Mouse (Mus musculus) gastrocnemius, postnatal 10 days (tissue): ENCODE measurements at regions not wholly inside any gene's neighbourhood (a gene's known extent, or its start where the extent isn't known, plus 50 kb on each side); places are given as distances from the start of the nearest gene placed in this dataset.
A peak's percentile ranks its signal among the peaks of the same experiment; 100 is the strongest.

Source experiments
- DNase-seq: peaks from one replicate; pipeline ENCODE4 v3.0.0; 2021; ENCODE audit warnings: mixed read lengths

DNA sequence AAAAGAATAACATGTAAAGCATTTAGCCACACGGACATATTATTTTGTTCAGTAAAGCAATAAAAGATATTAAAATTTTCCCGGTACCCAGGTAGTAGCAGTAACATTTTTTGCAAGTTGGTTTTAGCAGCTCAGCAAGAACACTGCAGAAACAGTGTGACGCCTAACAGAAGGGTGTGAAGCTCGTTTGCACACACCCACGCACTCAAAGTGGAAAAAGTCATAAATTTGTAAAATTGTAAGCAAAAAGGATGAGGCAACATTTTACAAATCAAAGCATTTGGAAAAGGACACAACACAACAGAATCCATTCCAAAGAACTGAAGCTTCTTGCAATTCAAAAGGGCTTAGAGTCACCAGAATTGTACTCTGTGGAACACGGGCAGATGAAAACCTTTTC, 1053.6 kb upstream of the Celf2 start:
- no peak for DNase-seq

DNA sequence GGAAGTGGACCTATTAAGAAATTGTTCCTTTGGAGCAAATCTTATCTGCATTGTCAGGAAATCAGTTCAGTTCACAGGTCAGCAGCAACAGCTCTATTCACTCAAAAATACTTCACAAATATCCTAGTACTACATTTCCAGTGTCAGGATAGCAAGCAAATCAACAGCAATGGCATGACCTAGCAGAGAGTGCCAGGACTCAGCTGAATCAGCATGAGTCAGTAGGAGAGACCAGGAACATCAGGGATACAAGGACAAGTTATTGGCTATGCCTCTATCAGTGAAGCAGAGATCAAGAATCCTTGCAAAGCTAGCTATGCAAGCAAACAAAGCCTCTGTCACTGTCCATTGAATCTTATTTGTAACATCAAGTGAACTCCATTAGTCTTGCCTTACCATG, 1036.8 kb upstream of the Celf2 start:
- DNase-seq = no peak

DNA sequence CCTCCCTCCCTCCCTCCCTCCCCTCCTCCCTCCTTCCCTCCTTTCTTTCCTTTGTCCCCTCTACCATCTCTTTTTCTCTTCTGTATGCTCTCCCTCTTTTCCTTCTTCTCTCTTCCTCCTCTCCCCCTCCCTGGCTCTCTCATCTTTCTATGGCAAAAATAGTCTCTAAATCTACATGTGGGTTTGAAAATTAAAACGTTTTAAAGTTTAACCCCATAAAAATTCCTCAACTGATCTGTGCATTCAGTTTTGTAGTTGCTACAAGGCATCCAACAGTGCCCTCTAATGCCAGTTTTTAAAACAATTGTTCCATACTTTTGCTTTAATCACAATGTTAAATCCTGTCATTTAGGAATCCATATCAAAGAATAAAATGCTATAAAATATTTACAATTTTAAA, 1027.5 kb upstream of the Celf2 start:
- DNase-seq = no peak

DNA sequence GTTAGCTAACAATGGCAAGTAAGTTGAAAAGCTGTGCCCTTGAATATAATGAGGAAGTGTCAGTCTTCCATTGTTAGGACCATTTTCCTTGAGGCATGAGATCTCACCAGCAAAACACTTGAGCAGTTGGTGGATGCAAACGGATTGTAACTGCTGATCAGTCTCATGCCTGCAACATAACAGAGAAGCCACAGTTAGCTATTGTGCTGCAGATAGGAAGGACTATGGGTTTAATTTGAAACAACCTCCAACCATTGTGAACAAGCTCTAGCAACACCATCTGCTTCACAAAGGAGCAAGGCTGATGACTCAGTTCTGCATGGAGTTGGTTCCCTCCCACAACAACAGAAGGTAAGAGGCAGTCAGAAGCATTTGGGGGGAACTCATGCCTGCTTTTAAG, 989.1 kb upstream of the Celf2 start:
- no peak for DNase-seq

DNA sequence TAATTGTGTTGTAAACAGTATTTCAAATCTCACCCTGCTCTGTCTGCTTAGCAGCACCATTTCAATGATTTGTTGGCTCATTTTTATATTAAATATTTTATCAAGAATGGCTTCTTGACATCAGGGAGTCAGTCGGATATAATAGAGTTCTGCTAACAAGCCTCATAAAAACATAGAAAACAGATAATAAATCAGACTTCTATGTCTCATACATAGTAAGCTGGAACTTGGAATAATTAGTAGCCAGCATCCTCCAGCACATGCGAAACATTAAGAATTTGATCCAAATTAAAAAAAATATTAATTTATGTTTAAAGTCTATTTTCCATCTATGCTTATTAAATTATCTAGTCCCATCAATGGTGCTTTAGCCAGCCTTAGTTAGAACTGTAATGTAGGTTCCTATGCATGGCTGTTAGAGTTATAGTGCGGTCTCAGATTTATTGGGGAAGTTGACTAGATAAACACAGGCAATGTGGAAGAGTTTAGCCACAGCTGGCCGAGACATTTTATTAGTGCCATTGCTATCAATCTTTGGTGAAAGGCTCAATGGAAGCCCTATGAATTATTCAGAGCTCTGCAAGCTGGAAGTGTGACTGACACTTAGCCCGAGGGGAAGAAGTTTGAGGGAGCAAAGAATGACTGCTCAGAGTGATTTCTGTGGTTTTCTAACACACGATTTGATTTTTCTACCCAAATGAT, 968.6 kb upstream of the Celf2 start:
- DNase-seq = no peak

DNA sequence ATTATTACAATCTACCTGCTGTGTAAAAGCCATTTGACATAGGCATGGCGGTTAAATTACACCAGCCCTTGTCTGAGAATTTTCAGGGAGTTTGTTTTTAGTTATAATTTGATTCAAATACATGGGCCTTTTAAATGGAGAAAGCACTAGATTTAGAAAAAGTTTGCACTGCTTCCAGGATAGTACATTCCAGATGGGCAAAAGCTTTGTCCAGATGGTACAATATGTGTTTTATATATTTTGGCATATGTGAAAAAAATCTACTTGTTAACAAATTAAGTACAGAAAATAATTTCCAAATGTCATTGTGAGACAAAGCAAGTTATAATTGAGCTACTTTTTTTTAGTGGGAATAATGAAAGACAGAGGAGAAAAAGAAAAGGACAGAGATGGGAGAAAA, 961.2 kb upstream of the Celf2 start:
- no peak for DNase-seq

DNA sequence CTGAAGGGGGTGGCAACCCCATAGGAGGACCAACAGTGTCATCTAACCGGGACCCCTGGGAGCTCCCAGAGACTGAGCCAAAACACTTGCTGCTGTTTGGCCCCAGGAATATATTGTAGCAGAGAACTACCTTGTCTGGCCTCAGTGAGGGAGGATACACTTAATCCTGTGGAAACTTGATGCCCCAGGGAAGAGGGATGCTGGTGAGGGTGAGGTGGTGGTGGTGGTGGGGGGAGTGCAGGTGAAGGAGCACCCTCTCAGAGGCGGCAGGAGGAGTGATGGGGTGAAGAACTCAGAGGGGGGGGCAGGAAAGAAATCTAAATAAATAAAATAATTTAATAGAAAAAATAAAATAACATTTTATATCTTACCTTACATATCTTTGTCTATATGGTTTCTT, 959.6 kb upstream of the Celf2 start:
- no peak for DNase-seq

DNA sequence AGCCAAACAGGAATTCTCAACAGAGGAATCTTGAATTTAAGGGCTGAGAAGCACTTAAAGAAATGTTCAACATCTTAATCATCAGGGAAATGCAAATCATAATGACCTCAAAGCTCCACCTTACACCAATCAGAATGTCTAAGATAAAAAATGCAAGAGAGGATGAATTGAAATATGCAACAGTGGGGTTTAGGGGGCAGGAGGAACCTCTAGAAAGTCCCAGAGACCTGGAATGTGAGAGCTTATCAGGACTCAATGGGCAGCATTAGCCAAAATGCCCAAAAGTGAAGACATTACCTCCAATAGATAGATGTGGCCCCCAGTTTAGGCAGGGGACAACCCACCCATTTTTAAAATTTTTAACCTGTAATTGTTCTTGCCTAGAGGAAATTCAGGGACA, 959.0 kb upstream of the Celf2 start:
- DNase-seq = no peak

DNA sequence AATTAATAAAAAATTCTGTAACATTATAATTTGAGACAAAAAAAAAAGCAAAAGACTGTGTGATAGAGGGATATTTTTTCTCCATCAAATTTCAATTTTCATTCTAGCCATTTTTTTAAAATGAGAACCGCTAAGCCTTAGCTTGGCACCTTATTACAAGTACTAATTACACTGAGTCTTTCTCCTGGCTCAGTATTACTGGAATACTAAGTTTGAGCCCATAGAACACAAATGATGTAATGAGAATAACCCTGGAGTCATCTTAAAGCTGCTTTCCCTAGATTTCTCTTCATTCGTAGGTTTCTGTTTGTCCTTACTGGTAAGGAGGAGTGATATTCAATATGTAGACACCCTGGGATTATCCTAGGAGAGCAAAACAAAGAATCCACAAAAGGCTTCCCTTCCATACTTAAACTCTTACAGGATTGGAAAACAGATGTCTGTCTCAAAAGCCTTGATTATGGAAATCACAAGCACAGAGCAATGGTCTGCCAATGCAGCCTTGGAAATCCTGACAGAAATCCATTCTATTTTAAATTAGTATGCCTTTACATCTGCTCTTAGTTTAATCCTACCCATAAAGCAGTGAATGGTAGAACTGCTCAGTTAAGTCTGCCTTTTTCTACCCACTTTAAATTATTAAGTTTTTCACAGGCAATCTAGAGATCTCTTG, 958.3 kb upstream of the Celf2 start:
- no peak for DNase-seq

DNA sequence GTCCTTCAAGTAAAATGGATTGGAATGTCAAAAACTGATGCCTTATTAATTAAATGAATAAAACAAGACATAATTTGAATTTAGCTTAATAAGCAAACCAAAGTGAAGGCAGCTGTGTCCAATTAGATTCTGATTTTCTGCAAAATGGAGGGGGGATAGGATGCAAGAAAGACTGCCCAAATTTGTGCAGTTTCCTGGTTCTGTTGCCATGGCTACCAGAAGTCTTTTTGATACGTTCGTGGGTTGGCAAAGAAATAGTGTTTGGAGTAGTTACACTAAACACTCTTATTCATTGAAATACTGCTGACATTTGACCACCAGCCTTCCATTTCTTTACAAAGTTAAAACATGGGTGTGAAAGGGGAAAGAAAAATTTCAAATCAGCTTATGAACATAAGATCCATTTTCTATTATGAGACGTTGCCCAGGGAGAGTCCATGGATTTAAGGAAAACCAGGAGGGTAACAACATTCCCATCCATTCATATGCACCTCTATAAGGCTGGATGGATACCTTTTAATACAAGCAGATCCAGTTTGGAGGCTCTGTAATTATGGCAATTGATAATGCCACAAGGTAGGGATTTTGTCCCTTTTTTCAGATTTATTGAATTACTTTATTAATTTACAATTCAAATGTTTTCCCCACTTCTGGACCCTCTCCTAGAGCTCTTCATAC, 943.3 kb upstream of the Celf2 start:
- no peak for DNase-seq

DNA sequence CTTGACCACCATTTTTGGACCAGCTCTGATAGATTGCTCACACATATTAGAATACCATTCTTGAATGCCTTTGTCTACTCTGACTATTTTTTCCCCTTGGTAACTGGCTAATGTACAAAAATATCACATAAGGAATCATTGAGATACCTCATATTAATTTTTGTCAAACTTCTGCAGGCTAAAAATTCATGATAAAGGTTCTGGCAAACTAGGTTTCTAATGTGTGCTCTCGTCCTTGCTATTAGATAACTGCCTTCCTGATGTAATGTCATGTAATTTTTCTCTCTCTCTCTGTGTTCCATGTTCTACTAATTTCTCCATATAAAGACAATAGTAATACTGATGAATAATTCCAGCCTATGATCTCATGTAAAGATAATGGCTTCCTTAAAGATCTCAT, 931.9 kb upstream of the Celf2 start:
- DNase-seq = no peak

DNA sequence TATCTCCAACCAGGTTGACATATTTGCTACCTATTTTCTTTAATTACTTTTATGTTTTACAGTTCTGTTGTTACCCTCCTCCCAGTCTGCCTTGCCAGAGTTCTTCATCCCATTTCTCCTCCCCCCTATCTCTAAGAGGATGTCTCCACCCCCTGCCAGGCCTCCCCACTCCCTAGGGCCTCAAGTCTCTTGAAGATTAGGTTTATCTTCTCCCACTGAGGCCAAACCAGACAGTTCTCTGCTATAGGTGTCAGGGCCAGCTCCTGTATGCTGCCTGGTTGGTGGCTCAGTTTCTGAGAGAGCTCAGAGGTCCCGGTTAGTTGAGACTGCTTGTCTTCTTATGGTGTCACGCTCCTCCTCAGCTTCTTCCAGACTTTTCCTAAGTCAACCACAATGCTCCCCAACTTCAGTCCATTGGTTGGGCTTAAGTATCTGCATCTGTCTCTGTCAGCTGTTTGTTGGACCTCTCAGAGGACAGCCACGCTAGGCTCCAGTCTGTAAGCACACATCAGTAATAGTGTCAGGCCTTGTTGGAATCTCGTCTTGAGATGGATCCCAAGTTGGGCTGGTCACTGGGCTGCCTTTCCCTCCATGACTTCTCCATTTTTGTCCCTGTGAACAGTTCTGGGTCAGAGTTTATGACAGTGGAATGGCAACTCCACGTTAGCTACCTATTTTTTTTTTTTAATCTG, 920.4 kb upstream of the Celf2 start:
- DNase-seq = no peak

DNA sequence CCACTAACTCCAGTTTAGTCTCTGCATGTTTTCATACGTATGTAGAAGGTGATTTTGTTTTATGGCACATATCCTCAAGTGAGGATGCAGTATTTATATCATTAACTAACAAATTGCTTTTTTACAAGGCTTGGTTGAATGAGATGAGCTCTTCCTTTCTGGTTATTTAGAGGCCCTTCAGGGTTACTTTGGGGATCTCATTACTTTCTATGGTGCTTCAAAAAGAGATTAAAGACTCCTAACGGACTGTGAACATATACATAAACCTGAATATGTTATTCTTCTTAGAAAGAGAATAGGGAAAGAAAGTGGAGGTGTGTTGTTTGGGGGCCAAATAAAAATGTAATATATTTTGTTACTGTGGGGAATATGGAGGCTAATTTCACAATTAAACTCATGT, 918.8 kb upstream of the Celf2 start:
- DNase-seq = no peak

DNA sequence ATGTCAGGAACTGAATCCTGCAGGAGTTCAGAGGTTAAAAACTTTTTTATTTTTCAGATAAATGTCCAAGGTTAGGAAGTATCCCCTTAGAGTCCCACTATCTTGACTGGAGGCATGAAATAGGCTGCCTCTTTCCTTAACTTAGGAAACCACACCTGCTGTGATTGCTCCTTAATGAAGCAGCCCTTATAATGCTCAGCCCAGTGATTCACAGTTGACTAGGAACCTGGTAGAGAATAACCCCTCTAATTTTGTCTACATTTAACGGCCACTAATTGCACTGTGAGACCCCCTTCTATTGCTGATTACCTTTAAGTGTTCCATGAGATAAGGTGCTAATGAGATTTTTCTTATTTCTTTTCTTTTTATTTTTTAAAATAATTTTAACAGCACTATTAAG, 918.4 kb upstream of the Celf2 start:
- no peak for DNase-seq

DNA sequence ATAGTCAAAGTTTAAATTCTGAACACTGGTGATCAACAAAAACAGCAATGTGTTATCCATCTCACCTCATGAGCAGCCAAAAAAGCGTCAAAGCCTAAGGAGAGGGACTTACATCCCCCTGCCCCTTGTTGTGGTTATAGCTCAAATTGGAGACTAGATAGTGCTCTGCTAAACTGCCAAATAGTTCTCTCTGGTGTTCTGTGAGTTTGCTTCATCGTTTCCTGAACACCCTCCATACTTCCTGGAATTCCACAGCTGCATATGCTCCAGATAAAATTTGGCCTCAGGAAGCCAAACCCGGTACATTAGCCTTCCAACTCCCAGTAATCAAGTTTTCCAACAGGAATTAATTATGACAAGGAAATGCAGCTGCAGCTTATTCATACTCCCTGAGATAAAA, 906.6 kb upstream of the Celf2 start:
- no peak for DNase-seq

DNA sequence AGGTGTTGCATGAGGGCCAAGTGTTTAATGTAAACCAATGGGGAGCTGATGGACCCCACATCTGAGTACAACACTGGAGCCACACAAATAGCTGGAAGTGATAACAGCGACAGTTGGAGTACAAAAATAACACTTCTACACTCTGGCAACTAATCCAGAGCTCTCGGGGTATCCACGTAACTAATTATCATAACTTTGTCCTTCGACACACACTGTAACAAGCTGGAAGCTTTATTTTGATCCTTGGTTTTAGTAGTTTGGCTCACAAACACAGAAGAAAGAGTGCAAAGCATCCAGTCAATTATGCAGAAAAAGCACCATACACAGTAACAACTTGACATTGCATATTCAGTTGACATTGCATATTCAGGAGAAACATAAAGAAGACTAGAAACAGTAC, 884.8 kb upstream of the Celf2 start:
- no peak for DNase-seq

DNA sequence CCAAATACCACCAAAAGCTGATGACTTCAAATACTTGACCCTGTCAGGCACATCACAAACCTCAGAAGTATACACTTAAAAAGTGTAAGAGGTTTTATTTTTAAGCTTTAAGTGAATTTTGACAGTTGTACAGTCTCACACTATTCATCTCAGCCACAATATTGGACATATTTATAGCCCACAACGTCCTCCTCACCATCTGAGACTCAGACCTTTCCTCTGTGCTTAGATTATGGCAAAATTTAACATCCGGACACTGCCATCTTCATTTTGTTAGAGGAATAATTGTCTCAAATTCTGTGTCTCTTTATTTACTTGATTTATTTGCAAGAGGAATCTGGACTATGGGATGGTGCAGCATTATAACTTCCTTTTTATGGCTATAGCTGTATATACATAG, 880.2 kb upstream of the Celf2 start:
- DNase-seq = no peak

DNA sequence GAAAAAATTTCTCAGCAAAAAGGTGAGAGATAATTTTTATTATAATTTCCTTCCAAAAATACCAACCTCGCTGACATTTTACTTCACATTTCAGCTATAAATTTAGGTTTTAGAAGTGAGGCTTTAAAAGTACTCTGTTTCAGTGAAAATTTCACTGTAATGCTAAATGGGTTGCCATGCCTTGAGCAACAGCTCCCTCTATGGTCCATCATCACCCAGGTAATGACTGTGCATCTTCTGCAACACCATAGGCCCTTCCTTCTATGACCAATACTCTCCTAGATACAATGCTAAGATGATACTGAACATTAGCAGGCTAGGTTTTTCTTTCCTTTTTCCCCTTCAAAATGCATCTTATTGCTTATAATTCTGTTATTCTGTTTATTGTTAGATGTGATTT, 870.9 kb upstream of the Celf2 start:
- peak; percentile 13 for DNase-seq

DNA sequence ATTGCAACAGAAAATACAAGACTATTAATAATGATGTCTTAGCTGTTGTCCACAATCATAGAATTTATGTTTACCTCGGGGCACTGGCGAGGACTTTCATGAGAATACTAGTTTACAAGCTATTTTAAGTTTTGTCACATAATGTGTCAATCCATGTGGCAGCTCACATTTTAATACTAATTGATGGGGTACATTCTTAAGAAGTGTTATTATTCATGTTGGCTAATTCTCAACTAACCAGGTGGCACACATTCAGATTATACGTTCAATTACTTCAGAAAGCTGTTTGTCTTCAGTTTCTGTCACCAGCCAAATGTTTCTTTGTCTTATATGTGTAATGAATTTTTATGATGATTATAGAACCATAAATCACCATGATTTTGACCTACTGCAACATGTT, 870.2 kb upstream of the Celf2 start:
- no peak for DNase-seq

DNA sequence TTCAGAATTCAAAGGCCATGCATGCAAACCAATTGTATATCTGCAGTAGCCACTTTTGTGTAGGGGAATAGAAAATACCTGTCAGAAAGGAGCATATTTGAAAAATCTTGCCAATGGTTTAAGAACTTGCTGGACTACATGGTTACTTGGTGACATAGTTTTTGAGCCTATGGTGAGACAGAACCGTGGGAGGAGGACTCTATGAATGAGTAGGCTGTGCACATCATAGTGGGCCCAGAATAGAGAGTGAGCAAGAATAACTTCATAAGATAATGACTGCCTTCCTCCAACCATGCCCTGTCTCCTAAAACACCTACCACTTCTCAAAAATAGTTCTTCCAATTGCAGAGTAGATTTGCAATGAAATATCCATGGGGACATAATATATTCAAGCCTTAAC, 838.5 kb upstream of the Celf2 start:
- DNase-seq = no peak

DNA sequence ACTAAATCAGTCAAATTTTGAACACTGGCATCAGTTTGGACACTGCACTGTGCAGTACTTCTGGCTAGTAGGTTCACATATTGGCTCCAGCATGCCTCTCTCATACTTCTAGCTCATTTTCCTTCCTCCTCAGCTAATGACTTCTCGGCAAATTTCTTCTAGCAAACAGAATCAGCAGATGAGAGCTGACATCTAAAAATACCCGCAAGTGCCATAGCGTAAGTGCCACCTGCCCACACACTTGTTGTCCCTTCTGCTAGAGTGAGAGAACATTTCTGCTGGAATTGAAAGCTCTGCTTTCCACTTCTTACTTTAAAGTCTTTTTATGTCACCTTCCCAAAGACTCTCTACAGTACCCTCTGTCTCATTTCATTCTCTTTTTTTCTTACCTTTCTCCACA, 835.4 kb upstream of the Celf2 start:
- no peak for DNase-seq

DNA sequence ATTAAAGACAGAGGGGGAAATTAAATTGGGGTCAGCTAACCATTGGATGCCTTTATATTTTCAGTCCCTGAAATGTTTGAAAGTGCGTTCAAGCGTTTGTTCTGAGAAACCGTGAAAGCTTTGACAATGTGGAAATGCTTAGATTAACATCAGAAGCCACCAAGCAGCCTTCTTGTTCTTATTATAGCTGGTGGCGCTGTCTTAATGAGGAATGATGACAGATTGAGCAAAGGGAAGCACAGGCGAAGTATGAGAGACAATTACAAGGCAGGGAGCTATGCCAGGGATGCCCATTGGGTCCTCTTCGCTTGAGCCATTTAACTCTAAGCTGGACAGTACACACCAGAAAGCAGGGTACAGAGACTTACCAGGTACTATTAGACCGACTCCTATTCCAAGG, 828.9 kb upstream of the Celf2 start:
- no peak for DNase-seq

DNA sequence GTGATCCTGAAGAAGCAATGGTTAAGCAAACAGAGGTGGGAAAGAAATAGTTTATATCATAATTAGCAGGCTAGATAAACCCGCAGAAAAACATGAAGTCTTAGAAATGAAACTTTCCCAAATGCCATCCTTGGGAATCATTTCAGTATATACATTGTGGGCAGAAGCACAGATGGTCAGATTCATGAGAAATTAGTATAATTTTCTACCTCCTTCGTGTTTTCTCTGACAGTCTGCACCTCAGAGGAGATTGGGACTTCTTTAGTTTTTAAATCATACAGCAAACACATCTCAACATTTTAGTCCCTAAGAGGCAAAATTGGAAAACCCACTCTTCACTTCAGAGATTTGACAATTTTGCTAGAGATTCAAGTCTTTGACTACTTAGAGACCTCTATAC, 786.6 kb upstream of the Celf2 start:
- no peak for DNase-seq
